Mouse (Mus musculus): Measurements from ENCODE around the gene Zfand6. TPM values are rescaled to one million over a fixed set of nuclear protein-coding genes. Genes with fewer than 3 reads are reported as not detected.

Zfand6 gene
- polyA plus RNA-seq, 1 experiment from 2014 or later: 186 TPM

GRCm38 (mm10) chr7:84667946-84668345, 21.8 kb downstream of the Zfand6 start:
- no peak for ATAC-seq (ENCODE audit: low read depth)
- H3K9me3 ChIP-seq (ENCODE audit: control insufficient read depth, low read length): no peaks in the 10 kb centered on the region
- H3K36me3 ChIP-seq (ENCODE audit: control insufficient read depth, insufficient read depth, low read length): no peaks in the 10 kb centered on the region
- no peak overlapping the region for H3K4me2 ChIP-seq (ENCODE audit: low read depth, low read length)
- H3K27ac ChIP-seq (ENCODE audit: low read length): no peak overlapping the region
- H3K27me3 ChIP-seq (ENCODE audit: control insufficient read depth, insufficient read depth, low read depth, low read length): no peaks in the 10 kb centered on the region
- H3K4me1 ChIP-seq (replicated peaks; ENCODE audit: control insufficient read depth, insufficient read depth, low read length): peaks cover 6% of the 10 kb centered on the region; the same call in 1 of the 2 replicates
- H3K9ac ChIP-seq (ENCODE audit: low read length): no peak overlapping the region
- WGBS: 77% methylated on average over 5 of the region's 5 CpGs
- no peak overlapping the region for H3K4me3 ChIP-seq (ENCODE audit: low read length)

DNA sequence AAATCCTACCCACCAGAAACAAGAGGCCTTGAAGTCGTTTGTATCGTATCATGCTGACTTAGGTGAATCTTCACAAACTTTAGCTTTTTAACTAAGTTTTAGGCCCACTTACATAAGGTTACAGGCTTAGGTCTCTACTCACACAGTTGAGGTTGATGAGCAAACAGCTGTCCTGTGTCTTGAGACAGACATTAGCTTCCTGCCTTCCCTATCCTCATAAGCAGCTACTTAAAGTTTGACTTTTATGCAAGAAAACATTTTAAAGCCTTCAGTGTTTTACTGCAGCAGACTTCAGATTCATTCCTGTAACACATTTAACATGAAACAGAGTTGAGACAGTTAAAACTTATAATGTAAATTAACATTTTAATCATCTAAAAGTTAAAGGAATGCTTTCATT, 37.0 kb downstream of the Zfand6 start:
- Histone ChIP-seq H3K36me3 (ENCODE audit: control insufficient read depth, insufficient read depth, low read length) (no peaks in the 10 kb centered on the region), H3K27me3 (ENCODE audit: control insufficient read depth, insufficient read depth, low read depth, low read length) (no peaks in the 10 kb centered on the region), H3K9ac (ENCODE audit: low read length) (no peak overlapping the region), H3K4me1 (replicated peaks; ENCODE audit: control insufficient read depth, insufficient read depth, low read length) (peaks cover 9% of the 10 kb centered on the region), H3K4me2 (ENCODE audit: low read depth, low read length) (no peak overlapping the region), H3K27ac (ENCODE audit: low read length) (peak overlapping the region; percentile 49; the same call in 1 of the 2 replicates), H3K4me3 (ENCODE audit: low read length) (no peak overlapping the region), H3K9me3 (ENCODE audit: control insufficient read depth, low read length) (no peaks in the 10 kb centered on the region)
- 48% methylated on average over 2 of the region's 2 CpGs for WGBS
- ATAC-seq (ENCODE audit: low read depth): peak; percentile 77

DNA sequence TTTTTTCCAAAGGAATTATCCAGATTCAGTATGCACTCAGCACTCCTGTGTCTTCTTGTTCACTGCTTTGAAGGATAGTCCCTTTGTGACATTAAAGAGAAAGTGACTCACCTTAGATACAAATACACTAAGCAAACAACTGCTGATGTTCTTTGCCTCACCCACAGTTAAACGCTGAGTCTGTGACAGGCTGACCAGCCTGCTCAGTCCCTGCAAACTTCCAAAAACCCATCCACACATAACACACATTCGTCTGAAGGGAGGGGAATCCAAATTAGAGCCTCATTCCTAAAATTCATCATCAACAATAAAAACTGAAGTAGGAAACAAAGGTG, 37.8 kb downstream of the Zfand6 start:
- Histone ChIP-seq H3K4me1 (replicated peaks; ENCODE audit: control insufficient read depth, insufficient read depth, low read length) (peaks cover 9% of the 10 kb centered on the region), H3K27me3 (ENCODE audit: control insufficient read depth, insufficient read depth, low read depth, low read length) (no peaks in the 10 kb centered on the region), H3K36me3 (ENCODE audit: control insufficient read depth, insufficient read depth, low read length) (no peaks in the 10 kb centered on the region), H3K9ac (ENCODE audit: low read length) (no peak overlapping the region), H3K4me3 (ENCODE audit: low read length) (no peak overlapping the region), H3K27ac (ENCODE audit: low read length) (no peak overlapping the region), H3K4me2 (ENCODE audit: low read depth, low read length) (no peak overlapping the region), H3K9me3 (ENCODE audit: control insufficient read depth, low read length) (no peaks in the 10 kb centered on the region)
- WGBS: 36% methylated on average over 2 of the region's 2 CpGs
- no peak for ATAC-seq (ENCODE audit: low read depth)

DNA sequence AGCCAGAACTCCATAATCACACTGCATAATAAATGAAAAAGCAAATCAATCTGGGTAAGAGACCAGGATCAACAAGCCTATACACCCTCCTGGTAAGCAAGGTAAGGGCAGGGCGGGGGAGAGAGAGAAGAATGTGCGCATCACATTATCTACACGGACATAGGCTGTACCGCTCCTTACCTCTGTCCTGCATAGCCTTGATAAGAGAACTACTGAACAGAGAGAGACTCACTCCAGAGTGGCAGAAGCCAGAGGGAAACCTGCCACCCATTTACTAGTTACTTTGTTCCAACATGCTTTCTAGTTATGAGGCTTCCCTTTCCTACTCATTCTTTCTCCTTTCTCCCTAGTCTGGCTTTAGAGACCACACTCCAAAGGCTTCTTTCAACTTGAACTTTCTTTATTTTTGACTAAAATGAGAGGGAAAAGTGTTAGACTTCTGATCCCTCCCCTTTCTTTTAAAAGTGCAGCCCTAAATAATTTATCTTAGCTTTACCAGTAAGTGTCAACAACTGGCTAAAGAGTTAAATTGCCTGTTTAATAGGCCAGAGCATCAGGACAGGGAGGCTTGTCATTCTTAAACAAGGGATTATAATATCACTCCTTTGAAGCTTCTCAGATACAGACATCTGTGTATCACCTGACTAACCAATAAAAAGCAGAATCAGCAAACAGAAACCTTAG, 38.3 kb downstream of the Zfand6 start:
- 87% methylated on average over 4 of the region's 4 CpGs for WGBS
- Histone ChIP-seq H3K4me1 (replicated peaks; ENCODE audit: control insufficient read depth, insufficient read depth, low read length) (peaks cover 9% of the 10 kb centered on the region), H3K9ac (ENCODE audit: low read length) (no peak overlapping the region), H3K4me2 (ENCODE audit: low read depth, low read length) (no peak overlapping the region), H3K27ac (ENCODE audit: low read length) (no peak overlapping the region), H3K4me3 (ENCODE audit: low read length) (no peak overlapping the region), H3K27me3 (ENCODE audit: control insufficient read depth, insufficient read depth, low read depth, low read length) (no peaks in the 10 kb centered on the region), H3K36me3 (ENCODE audit: control insufficient read depth, insufficient read depth, low read length) (no peaks in the 10 kb centered on the region), H3K9me3 (ENCODE audit: control insufficient read depth, low read length) (no peaks in the 10 kb centered on the region)
- no peak for ATAC-seq (ENCODE audit: low read depth)

GRCm38 (mm10) chr7:84649016-84649415, 40.7 kb downstream of the Zfand6 start:
- no peaks in the 10 kb centered on the region for H3K27me3 ChIP-seq (ENCODE audit: control insufficient read depth, insufficient read depth, low read depth, low read length)
- WGBS: 93% methylated on average over 2 of the region's 2 CpGs
- ATAC-seq (ENCODE audit: low read depth): no peak
- H3K27ac ChIP-seq (ENCODE audit: low read length): no peak overlapping the region
- H3K4me1 ChIP-seq (replicated peaks; ENCODE audit: control insufficient read depth, insufficient read depth, low read length): peaks cover 9% of the 10 kb centered on the region
- no peaks in the 10 kb centered on the region for H3K36me3 ChIP-seq (ENCODE audit: control insufficient read depth, insufficient read depth, low read length)
- no peaks in the 10 kb centered on the region for H3K9me3 ChIP-seq (ENCODE audit: control insufficient read depth, low read length)
- no peak overlapping the region for H3K4me2 ChIP-seq (ENCODE audit: low read depth, low read length)
- H3K4me3 ChIP-seq (ENCODE audit: low read length): no peak overlapping the region
- H3K9ac ChIP-seq (ENCODE audit: low read length): no peak overlapping the region

GRCm38 (mm10) chr7:84646256-84646655, 43.5 kb downstream of the Zfand6 start:
- Histone ChIP-seq H3K4me3 (ENCODE audit: low read length) (no peak overlapping the region), H3K36me3 (ENCODE audit: control insufficient read depth, insufficient read depth, low read length) (no peaks in the 10 kb centered on the region), H3K4me1 (replicated peaks; ENCODE audit: control insufficient read depth, insufficient read depth, low read length) (0 out of 2 replicates have a peak, but pooled peaks cover 2% of the 10 kb centered on the region), H3K27me3 (ENCODE audit: control insufficient read depth, insufficient read depth, low read depth, low read length) (no peaks in the 10 kb centered on the region), H3K27ac (ENCODE audit: low read length) (no peak overlapping the region), H3K9ac (ENCODE audit: low read length) (no peak overlapping the region), H3K9me3 (ENCODE audit: control insufficient read depth, low read length) (no peaks in the 10 kb centered on the region), H3K4me2 (ENCODE audit: low read depth, low read length) (no peak overlapping the region)
- no peak for ATAC-seq (ENCODE audit: low read depth)
- WGBS: 38% methylated on average over 1 of the region's 1 CpGs

DNA sequence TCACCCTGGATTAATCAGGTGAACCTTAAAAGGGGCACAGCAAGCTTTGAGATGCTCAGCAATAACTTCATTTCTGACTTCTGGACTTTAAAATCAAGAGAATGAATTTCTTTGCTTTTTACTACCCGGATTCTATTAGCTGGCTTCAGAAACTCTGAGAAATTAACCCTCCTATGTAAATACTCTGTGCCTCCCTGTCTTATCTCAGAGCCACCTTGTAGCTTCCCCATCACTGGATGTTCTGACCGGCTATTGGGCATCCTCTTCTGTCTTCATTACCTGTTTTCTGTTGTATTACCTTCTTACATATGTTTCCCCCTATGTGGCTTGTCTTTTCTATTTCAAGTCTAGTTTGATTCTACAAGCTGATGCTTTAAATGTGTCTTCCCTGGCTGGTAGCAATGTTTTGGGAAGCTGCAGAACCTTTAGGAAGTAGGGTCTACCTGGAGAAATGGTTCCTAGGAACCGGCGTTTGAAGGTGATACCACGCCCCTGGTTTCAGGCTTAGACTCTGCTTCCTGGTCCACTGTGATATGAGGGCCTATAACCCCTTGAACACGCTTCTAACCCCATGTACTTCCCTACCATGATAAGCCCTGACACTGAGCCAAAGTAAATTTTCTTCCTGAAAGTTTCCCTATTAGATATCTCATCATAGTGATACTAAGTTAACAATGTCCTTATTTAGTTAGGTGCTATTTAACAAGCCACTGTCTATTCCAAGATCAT, 46.3 kb downstream of the Zfand6 start:
- Histone ChIP-seq H3K9me3 (ENCODE audit: control insufficient read depth, low read length) (no peaks in the 10 kb centered on the region), H3K4me1 (replicated peaks; ENCODE audit: control insufficient read depth, insufficient read depth, low read length) (0 out of 2 replicates have a peak, but pooled peaks cover 2% of the 10 kb centered on the region), H3K27ac (ENCODE audit: low read length) (no peak overlapping the region), H3K4me2 (ENCODE audit: low read depth, low read length) (no peak overlapping the region), H3K36me3 (ENCODE audit: control insufficient read depth, insufficient read depth, low read length) (no peaks in the 10 kb centered on the region), H3K4me3 (ENCODE audit: low read length) (no peak overlapping the region), H3K9ac (ENCODE audit: low read length) (no peak overlapping the region), H3K27me3 (ENCODE audit: control insufficient read depth, insufficient read depth, low read depth, low read length) (no peaks in the 10 kb centered on the region)
- WGBS: 87% methylated on average over 6 of the region's 6 CpGs
- no peak for ATAC-seq (ENCODE audit: low read depth)

DNA sequence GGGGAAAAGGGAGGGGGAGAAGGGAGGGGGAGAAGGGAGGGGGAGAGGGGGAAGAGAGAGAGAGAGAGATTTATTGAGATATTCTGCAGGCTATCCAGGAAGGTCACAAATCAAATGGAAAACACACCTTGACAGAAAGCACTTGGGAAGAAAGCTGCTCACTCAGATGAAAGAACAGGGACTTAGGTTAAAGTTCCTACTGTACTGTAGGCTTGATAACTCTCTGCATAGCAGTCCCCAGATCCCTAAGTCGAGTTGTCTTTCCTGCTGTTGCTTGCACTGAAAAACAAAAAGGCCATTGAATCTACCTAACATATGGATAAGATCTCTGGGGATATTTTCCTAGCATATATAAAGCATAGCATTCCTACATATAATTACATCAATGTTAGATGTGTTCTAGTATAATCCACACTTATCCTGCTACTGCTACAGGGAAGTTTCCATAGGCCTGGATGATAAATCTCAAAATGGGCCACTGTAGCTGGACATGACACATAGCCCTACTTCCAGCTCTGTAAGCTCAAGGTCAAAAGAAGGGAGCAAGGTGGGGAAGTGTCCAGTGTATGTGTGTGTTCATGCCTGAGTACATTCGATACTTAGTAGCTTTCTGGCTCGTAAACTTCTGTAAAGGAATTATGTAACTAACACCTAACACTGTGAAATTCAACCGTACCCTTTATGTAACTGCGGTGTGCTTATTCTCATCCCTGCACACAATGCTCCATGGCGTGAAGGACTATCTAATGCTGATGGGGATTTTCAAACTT, 47.4 kb downstream of the Zfand6 start:
- H3K27me3 ChIP-seq (ENCODE audit: control insufficient read depth, insufficient read depth, low read depth, low read length): no peaks in the 10 kb centered on the region
- H3K4me2 ChIP-seq (ENCODE audit: low read depth, low read length): no peak overlapping the region
- H3K9me3 ChIP-seq (ENCODE audit: control insufficient read depth, low read length): no peaks in the 10 kb centered on the region
- 85% methylated on average over 6 of the region's 6 CpGs for WGBS
- no peak overlapping the region for H3K4me3 ChIP-seq (ENCODE audit: low read length)
- H3K4me1 ChIP-seq (replicated peaks; ENCODE audit: control insufficient read depth, insufficient read depth, low read length): 0 out of 2 replicates have a peak, but pooled peaks cover 2% of the 10 kb centered on the region
- no peak for ATAC-seq (ENCODE audit: low read depth)
- no peak overlapping the region for H3K9ac ChIP-seq (ENCODE audit: low read length)
- no peaks in the 10 kb centered on the region for H3K36me3 ChIP-seq (ENCODE audit: control insufficient read depth, insufficient read depth, low read length)
- H3K27ac ChIP-seq (ENCODE audit: low read length): no peak overlapping the region

GRCm38 (mm10) chr7:84636939-84637338, 52.8 kb downstream of the Zfand6 start:
- no peaks in the 10 kb centered on the region for H3K27me3 ChIP-seq (ENCODE audit: control insufficient read depth, insufficient read depth, low read depth, low read length)
- H3K4me1 ChIP-seq (replicated peaks; ENCODE audit: control insufficient read depth, insufficient read depth, low read length): no peaks in the 10 kb centered on the region
- no peak for ATAC-seq (ENCODE audit: low read depth)

More at GRCm38 (mm10) chr7:84636939-84637338, 52.8 kb downstream of the Zfand6 start:
- Histone ChIP-seq H3K36me3 (ENCODE audit: control insufficient read depth, insufficient read depth, low read length) (peaks cover under 1% of the 10 kb centered on the region; the same call in 1 of the 2 replicates), H3K9ac (ENCODE audit: low read length) (no peak overlapping the region), H3K9me3 (ENCODE audit: control insufficient read depth, low read length) (no peaks in the 10 kb centered on the region), H3K4me3 (ENCODE audit: low read length) (no peak overlapping the region), H3K4me2 (ENCODE audit: low read depth, low read length) (no peak overlapping the region), H3K27ac (ENCODE audit: low read length) (no peak overlapping the region)
